Comparison of ENCODE assay signal across 9 mouse cellular contexts in the genomic region with DNA sequence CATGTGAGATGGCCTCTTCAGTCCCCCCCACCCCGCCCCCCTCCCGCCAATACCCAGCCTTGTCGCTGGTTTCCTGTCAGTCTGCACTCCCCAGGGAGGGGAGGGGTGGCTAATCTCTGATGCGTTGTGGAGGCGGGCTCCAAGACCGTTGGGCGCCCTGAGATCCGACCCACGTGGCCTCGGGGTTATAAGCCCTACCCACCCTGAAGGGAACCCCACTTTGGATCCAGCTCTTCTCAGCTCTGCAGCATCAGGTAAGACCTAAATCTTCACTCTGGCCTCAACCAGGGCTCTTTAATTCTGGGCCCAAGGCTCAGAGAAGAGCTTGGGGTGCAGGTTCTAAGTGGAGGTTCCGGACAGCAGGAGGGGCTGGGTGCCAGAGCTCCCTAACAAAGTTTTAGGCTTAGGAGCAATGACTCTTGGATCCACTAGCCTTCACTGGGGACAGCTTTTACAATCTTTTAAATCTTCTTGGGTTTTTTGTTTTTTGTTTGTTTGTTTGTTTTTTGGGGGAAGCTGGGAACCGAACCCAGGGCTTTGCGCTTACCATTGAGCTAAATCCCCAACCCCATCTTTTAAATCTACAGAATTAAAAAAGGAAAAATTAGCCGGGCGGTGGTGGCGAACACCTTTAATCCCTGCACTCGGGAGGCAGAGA. TPM values are rescaled to one million over a fixed set of nuclear protein-coding genes. Genes with fewer than 3 reads are reported as not detected.
DNase-seq lines count a peak whose midpoint lies in the region; ATAC-seq lines count a peak whose summit lies in the region.
"Had no signal": no experiment of that assay in that cellular context is flagged by ENCODE, and none has a peak within 500 bp of the region (broad histone marks: within the 10 kb centered on the region; RNA-seq: fewer than 3 reads in every experiment).

No protein-coding gene starts in this region.

- ATAC-seq in intestine, embryonic 15.5 days = peak; percentile 60; the same call in 1 of the 2 replicates

- WGBS in embryonic facial prominence, embryonic 10.5 days = 77% methylated on average over 17 of the region's 17 CpGs
- 77% methylated on average over 17 of the region's 17 CpGs for WGBS in intestine, embryonic 15.5 days

- H3K9ac ChIP-seq in intestine, embryonic 15.5 days = no peak overlapping the region

- no peak overlapping the region for H3K4me3 ChIP-seq in embryonic facial prominence, embryonic 10.5 days
- H3K4me3 ChIP-seq in intestine, embryonic 15.5 days (replicated peaks) = no peak overlapping the region

- no peaks in the 10 kb centered on the region for H3K36me3 ChIP-seq in embryonic facial prominence, embryonic 10.5 days (replicated peaks)
- H3K36me3 ChIP-seq in intestine, embryonic 15.5 days = no peaks in the 10 kb centered on the region

- no peaks in the 10 kb centered on the region for H3K9me3 ChIP-seq in embryonic facial prominence, embryonic 10.5 days
- no peaks in the 10 kb centered on the region for H3K9me3 ChIP-seq in intestine, embryonic 15.5 days

- peak; percentile 41 for DNase-seq in adrenal gland, adult 2 months
- no peak for DNase-seq in adrenal gland, postnatal 25 days
- peak; percentile 99 for DNase-seq in A20 (ENCODE audit: low read depth, low spot score)
- no peak for DNase-seq in embryonic facial prominence, embryonic 10.5 days (ENCODE audit: low spot score)
- DNase-seq in monocyte, adult 2 months (ENCODE audit: low read depth in 1 of 2, low spot score in 2 of 2) = peak; percentile 86 to 94
- DNase-seq in cerebellum, adult 8-10 months = no peak
- no peak for DNase-seq in testis, postnatal 10 days (ENCODE audit: low spot score)

- H3K4me2 ChIP-seq in intestine, embryonic 15.5 days (replicated peaks) = no peak overlapping the region

- H3K27me3 ChIP-seq in embryonic facial prominence, embryonic 10.5 days (replicated peaks; ENCODE audit: low read depth, poor library complexity, severe bottlenecking) = peaks cover 20% of the 10 kb centered on the region
- peaks cover 4% of the 10 kb centered on the region for H3K27me3 ChIP-seq in intestine, embryonic 15.5 days (replicated peaks)

- H3K4me1 ChIP-seq in embryonic facial prominence, embryonic 10.5 days = peaks cover 24% of the 10 kb centered on the region
- H3K4me1 ChIP-seq in intestine, embryonic 15.5 days (replicated peaks) = no peaks in the 10 kb centered on the region

- H3K27ac ChIP-seq in embryonic facial prominence, embryonic 10.5 days (replicated peaks) = peak overlapping the region; percentile 48; the same call in 1 of the 2 replicates
- no peak overlapping the region for H3K27ac ChIP-seq in intestine, embryonic 15.5 days

RNA-seq across cellular contexts. Expression of a gene that starts 4.9 kb away (rescaled TPM):
- 1 to 10 TPM; 3.3 to 4.6 TPM for total RNA-seq in adrenal gland, adult 2 months (2021)
- polyA plus RNA-seq in adrenal gland, adult 2 months (2012; rRNA removed) = 6.6 and 9.7 TPM in 2 replicates
- 7.4 and 9.4 TPM in 2 replicates for total RNA-seq in adrenal gland, postnatal 25 days (2021)
- polyA plus RNA-seq in embryonic facial prominence, embryonic 10.5 days (2016; fragmentation: Nextera tagmentation; extraction: Ambion mirVana) = 4.0 and 7.0 TPM in 2 replicates
- 0.96 and 1.5 TPM in 2 replicates for polyA plus RNA-seq in intestine, embryonic 15.5 days (2015; fragmentation: Nextera tagmentation; extraction: Ambion mirVana)

RNA-seq across cellular contexts. Expression of a gene that starts 18.1 kb away (rescaled TPM):
- 10 to 100 TPM; 43.3 to 74.3 TPM for total RNA-seq in adrenal gland, adult 2 months (2021)
- polyA plus RNA-seq in adrenal gland, adult 2 months (2012; rRNA removed) = 18.5 and 21.4 TPM in 2 replicates
- total RNA-seq in adrenal gland, postnatal 25 days (2021) = 59.0 and 84.6 TPM in 2 replicates
- polyA plus RNA-seq in embryonic facial prominence, embryonic 10.5 days (2016; fragmentation: Nextera tagmentation; extraction: Ambion mirVana) = 184 and 185 TPM in 2 replicates
- polyA plus RNA-seq in intestine, embryonic 15.5 days (2015; fragmentation: Nextera tagmentation; extraction: Ambion mirVana) = 117 and 121 TPM in 2 replicates

RNA-seq across cellular contexts. Expression of a gene that starts 37.9 kb away (rescaled TPM):
- under 1 TPM in 1 of 2 experiments, not detected in 1; 0.29 TPM for total RNA-seq in adrenal gland, adult 2 months (2021)
- not detected in 2 replicates for polyA plus RNA-seq in adrenal gland, adult 2 months (2012; rRNA removed)
- total RNA-seq in adrenal gland, postnatal 25 days (2021) = not detected in 2 replicates
- polyA plus RNA-seq in embryonic facial prominence, embryonic 10.5 days (2016; fragmentation: Nextera tagmentation; extraction: Ambion mirVana) = 5.2 and 6.3 TPM in 2 replicates
- polyA plus RNA-seq in intestine, embryonic 15.5 days (2015; fragmentation: Nextera tagmentation; extraction: Ambion mirVana) = 2.9 and 5.9 TPM in 2 replicates
- total RNA-seq: gastrocnemius, postnatal 36 days had no signal

Comparison
In these comparisons a context has a peak if more than half of its experiments do, and no peak if none do; other contexts are left out.
1. DNase-seq: peak in adrenal gland, adult 2 months (single experiment), A20 (single experiment) and monocyte, adult 2 months (2 of 2); none in adrenal gland, postnatal 25 days (single experiment), embryonic facial prominence, embryonic 10.5 days (single experiment), cerebellum, adult 8-10 months (single experiment) and testis, postnatal 10 days (single experiment).